Mouse (Mus musculus) G1E (cell line): ENCODE data around the gene Lsamp.

Source experiments
- CTCF ChIP-seq: IDR thresholded peaks from 2 replicates; pipeline ENCODE4 v1.5.1; 2012; ENCODE audit warnings: low read depth, low read length, inconsistent platforms, mixed read lengths
- GATA1 ChIP-seq: IDR thresholded peaks from 2 replicates; pipeline ENCODE4 v1.6.1; 2012; ENCODE audit warnings: borderline replicate concordance, low read length, inconsistent platforms, mixed read lengths
- GATA2 ChIP-seq: IDR thresholded peaks from 2 replicates; pipeline ENCODE4 v1.6.1; 2012; ENCODE audit warnings: low read depth, low read length, inconsistent platforms, borderline replicate concordance
- TAL1 ChIP-seq: conservative IDR thresholded peaks from 2 replicates; pipeline ENCODE4 v1.6.1; 2012; ENCODE audit warnings: low read depth, low read length, inconsistent platforms, mixed read lengths

DNA sequence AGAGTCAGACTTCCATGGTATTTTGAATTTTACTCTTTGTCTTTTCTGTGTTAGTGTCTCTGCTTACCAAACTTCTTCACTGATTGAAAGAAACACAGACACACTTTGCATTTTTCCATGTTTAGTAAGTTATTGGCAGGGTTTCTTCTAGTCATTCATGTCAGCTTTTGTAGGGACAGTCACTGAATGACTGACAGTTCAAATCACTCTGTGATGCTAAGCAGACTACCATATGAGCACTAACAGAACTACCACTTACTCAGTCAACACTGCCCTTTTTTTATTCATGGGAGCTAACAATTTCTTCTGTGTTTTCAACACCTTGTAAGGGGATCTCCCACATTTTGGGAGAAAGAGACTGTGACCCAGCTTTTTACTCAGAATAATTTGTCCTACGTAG, 75.8 kb downstream of the Lsamp start:
- no peak for TF ChIP-seq CTCF
- TF ChIP-seq GATA1 = no peak
- no peak for TF ChIP-seq GATA2
- TF ChIP-seq TAL1 = no peak
